Mouse (Mus musculus) lung, postnatal 0 days (tissue): ENCODE data around the gene Ikzf1. TPM values are rescaled to one million over a fixed set of nuclear protein-coding genes. Genes with fewer than 3 reads are reported as not detected.

ENCODE experiments used
- ATAC-seq: fragments of 200-750 bp; cut with Nextera tagmentation; 2 replicates; pipeline ENCODE4 v1.8.0; 2017; ENCODE audit warnings: moderate library complexity
- DNase-seq: peaks from one replicate; pipeline ENCODE4 v3.0.0-alpha.2; 2016; ENCODE audit warnings: low spot score
- H3K27ac ChIP-seq: fragments of 300-500 bp; sonication (generic); 2 replicates; pipeline ENCODE4 v1.5.1; 2014; ENCODE audit warnings: antibody characterized with exemption, mild to moderate bottlenecking, low read length, mixed read lengths
- H3K27me3 ChIP-seq: fragments of 300-500 bp; sonication (generic); replicated peaks from 2 replicates; pipeline ENCODE4 v1.6.1; 2014; ENCODE audit warnings: low read length, mixed read lengths; ENCODE audit not compliant: insufficient read depth
- H3K36me3 ChIP-seq: fragments of 300-500 bp; sonication (generic); 2 replicates; pipeline ENCODE4 v1.6.1; 2014; ENCODE audit warnings: low read length, mixed read lengths; ENCODE audit not compliant: insufficient read depth
- H3K4me1 ChIP-seq: fragments of 300-500 bp; sonication (generic); 2 replicates; pipeline ENCODE4 v1.6.1; 2014; ENCODE audit warnings: antibody characterized with exemption, low read depth, low read length, mixed read lengths; ENCODE audit not compliant: insufficient read depth
- H3K4me2 ChIP-seq: fragments of 300-500 bp; sonication (generic); replicated peaks from 2 replicates; pipeline ENCODE4 v1.6.1; 2014; ENCODE audit warnings: low read depth, mild to moderate bottlenecking, low read length, moderate library complexity, mixed read lengths
- H3K4me3 ChIP-seq: fragments of 300-500 bp; sonication (generic); 2 replicates; pipeline ENCODE4 v1.5.1; 2014; ENCODE audit warnings: low read depth, low read length
- H3K9ac ChIP-seq: fragments of 300-500 bp; sonication (generic); replicated peaks from 2 replicates; pipeline ENCODE4 v1.6.1; 2014; ENCODE audit warnings: low read depth, mild to moderate bottlenecking
- H3K9me3 ChIP-seq: fragments of 300-500 bp; sonication (generic); 2 replicates; pipeline ENCODE4 v1.6.1; 2016; ENCODE audit warnings: low read length, mixed read lengths
- CTCF ChIP-seq: IDR thresholded peaks from 2 replicates; pipeline ENCODE4 v1.5.1; 2016; ENCODE audit warnings: antibody characterized with exemption, mild to moderate bottlenecking
- EP300 ChIP-seq: IDR thresholded peaks from 2 replicates; pipeline ENCODE4 v1.6.1; 2016; ENCODE audit warnings: antibody characterized with exemption, mild to moderate bottlenecking, control low read depth
- WGBS: fragments of 180-500 bp; shearing (Covaris S2); extraction: QIAGEN DNeasy Blood & Tissue Kit; methylation state at CpG from one replicate; pipeline ENCODE4 v1.1.7; 2014; 5-methylcytosine and 5-hydroxymethylcytosine counted together
- polyA plus RNA-seq: library from polyadenylated mRNA; unstranded; fragments of >200 nt; fragmentation: Nextera tagmentation; extraction: Ambion mirVana; gene quantifications from 2 replicates; pipeline ENCODE4 v1.2.1, GENCODE M21; 2015

Ikzf1 gene
- polyA plus RNA-seq, 1 experiment from 2014 or later = 1.7 TPM

- H3K4me2 ChIP-seq = no peak overlapping the region
- no peak for TF ChIP-seq EP300
- TF ChIP-seq CTCF = no peak
- no peak for ATAC-seq
Measured at GRCm38 (mm10) chr11:11766105-11766504, 81.3 kb downstream of the Ikzf1 start.

DNA sequence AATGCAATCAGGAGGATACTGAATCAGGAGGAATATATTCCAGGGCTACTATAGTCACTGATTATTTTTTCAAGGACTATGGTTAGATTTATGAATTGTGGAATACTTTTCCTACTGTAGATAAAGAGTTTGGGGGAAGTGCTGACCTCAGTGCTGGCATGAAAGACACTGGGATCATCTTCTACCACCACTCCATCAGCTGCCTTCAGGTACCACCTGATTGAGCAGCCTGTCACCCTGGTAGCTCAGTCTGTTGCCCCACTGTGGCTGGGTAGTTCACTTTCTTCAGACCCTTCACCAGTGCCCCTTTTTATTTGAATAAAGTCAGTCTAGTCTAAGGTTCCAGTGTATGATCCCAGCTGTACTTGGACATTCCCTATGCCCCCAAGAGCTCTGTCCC is 81.9 kb downstream of the Ikzf1 start:
- Histone ChIP-seq H3K9ac (no peak overlapping the region), H3K4me2 (no peak overlapping the region), H3K4me1 (no peaks in the 10 kb centered on the region), H3K9me3 (no peaks in the 10 kb centered on the region), H3K4me3 (no peak overlapping the region), H3K27me3 (no peaks in the 10 kb centered on the region), H3K27ac (no peak overlapping the region), H3K36me3 (no peaks in the 10 kb centered on the region)
- DNase-seq (no peak), ATAC-seq (no peak)
- TF ChIP-seq EP300 (no peak), CTCF (no peak)

More at GRCm38 (mm10) chr11:11766105-11766504, 81.3 kb downstream of the Ikzf1 start:
- no peaks in the 10 kb centered on the region for H3K4me1 ChIP-seq
- H3K4me3 ChIP-seq = no peak overlapping the region
- H3K9ac ChIP-seq = no peak overlapping the region
- no peaks in the 10 kb centered on the region for H3K36me3 ChIP-seq
- WGBS = 88% methylated on average over 1 of the region's 1 CpGs
- DNase-seq = no peak
- H3K27ac ChIP-seq = no peak overlapping the region
- no peaks in the 10 kb centered on the region for H3K9me3 ChIP-seq
- no peaks in the 10 kb centered on the region for H3K27me3 ChIP-seq

DNA sequence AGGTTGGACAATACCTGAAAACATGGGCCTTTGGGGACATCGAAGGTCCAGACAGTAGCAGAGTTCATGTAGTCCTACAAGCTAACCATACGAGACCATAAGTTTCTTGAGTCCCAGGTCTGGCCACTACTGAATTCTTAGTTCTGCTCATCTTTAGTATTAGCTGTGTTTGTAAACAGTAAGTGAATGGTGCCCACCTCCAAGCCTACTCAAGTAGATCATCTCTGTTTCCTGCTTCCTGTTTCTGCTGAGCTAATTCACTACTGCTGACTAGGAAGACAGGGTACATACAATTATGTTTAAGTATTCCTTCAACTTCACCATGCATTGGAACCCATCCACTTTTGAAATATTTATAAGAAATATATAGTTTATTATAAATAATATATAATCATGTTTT is 83.3 kb downstream of the Ikzf1 start:
- WGBS = 77% methylated on average over 2 of the region's 2 CpGs

DNA sequence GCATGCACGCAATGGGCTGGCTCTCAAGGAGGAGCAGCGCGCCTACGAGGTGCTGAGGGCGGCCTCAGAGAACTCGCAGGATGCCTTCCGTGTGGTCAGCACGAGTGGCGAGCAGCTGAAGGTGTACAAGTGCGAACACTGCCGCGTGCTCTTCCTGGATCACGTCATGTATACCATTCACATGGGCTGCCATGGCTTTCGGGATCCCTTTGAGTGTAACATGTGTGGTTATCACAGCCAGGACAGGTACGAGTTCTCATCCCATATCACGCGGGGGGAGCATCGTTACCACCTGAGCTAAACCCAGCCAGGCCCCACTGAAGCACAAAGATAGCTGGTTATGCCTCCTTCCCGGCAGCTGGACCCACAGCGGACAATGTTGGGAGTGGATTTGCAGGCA is 84.5 kb downstream of the Ikzf1 start:
- Histone ChIP-seq H3K27me3 (no peaks in the 10 kb centered on the region), H3K9me3 (no peaks in the 10 kb centered on the region), H3K4me3 (no peak overlapping the region), H3K36me3 (no peaks in the 10 kb centered on the region), H3K27ac (no peak overlapping the region), H3K9ac (no peak overlapping the region), H3K4me2 (no peak overlapping the region), H3K4me1 (no peaks in the 10 kb centered on the region)
- WGBS = 90% methylated on average over 20 of the region's 20 CpGs
- DNase-seq = no peak
- no peak for ATAC-seq
- TF ChIP-seq EP300 (no peak), CTCF (no peak)

More for the DNA sequence above, 83.3 kb downstream of the Ikzf1 start:
- Histone ChIP-seq H3K27me3 (no peaks in the 10 kb centered on the region), H3K9ac (no peak overlapping the region), H3K36me3 (no peaks in the 10 kb centered on the region), H3K9me3 (no peaks in the 10 kb centered on the region), H3K4me1 (no peaks in the 10 kb centered on the region), H3K4me3 (no peak overlapping the region), H3K4me2 (no peak overlapping the region), H3K27ac (no peak overlapping the region)
- TF ChIP-seq EP300 (no peak), CTCF (no peak)
- ATAC-seq (no peak), DNase-seq (no peak)

DNA sequence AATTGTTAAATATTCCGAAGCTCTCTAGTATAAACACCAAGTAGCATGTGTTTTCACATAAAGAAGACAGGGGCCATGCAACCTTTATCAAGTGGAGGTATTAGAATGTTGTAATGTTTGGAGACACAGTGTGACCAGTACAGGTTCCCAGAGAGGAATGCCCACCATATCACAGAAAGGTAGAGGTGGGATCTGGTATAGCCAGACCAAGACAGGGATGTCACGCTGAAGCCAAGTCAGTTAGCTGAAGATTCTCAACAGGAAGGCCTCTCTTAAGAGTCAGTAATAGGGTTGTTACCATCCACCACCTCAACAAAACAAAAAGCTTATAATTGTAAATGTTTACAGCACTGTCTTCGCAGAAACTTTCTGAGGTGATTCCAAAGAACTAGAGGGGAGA is 85.9 kb downstream of the Ikzf1 start:
- no peak for DNase-seq
- H3K4me2 ChIP-seq = no peak overlapping the region
- ATAC-seq = no peak
- H3K4me3 ChIP-seq = no peak overlapping the region
- TF ChIP-seq EP300 (no peak), CTCF (no peak)
- no peaks in the 10 kb centered on the region for H3K9me3 ChIP-seq
- WGBS = 80% methylated on average over 3 of the region's 3 CpGs
- H3K36me3 ChIP-seq = no peaks in the 10 kb centered on the region
- no peak overlapping the region for H3K27ac ChIP-seq
- no peaks in the 10 kb centered on the region for H3K4me1 ChIP-seq
- H3K9ac ChIP-seq = no peak overlapping the region
- H3K27me3 ChIP-seq = no peaks in the 10 kb centered on the region

DNA sequence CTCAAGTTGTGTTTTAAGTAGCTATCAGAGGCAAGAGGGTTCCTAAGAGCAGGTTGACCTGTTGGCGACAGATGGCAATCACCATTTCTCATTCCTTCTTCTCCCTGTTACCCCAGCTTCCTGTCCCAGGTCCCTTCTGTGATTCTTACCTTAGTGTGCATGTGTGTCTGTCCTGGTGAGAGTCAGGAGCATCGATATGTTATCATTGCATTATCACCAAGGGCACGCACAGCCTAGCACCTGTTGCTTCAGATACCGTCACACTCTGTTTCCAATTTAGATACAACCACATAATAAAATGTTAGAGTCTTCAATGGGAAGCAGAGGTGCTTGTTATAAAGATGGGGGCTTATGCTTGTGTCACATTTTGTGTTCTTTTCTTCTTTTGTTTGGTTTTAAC is 87.4 kb downstream of the Ikzf1 start:
- no peaks in the 10 kb centered on the region for H3K36me3 ChIP-seq
- TF ChIP-seq CTCF (no peak), EP300 (no peak)
- ATAC-seq (no peak), DNase-seq (no peak)
- H3K9ac ChIP-seq = no peak overlapping the region
- no peaks in the 10 kb centered on the region for H3K9me3 ChIP-seq
- H3K4me2 ChIP-seq = no peak overlapping the region
- H3K4me3 ChIP-seq = no peak overlapping the region
- 76% methylated on average over 4 of the region's 4 CpGs for WGBS
- H3K4me1 ChIP-seq = no peaks in the 10 kb centered on the region
- H3K27me3 ChIP-seq = no peaks in the 10 kb centered on the region
- no peak overlapping the region for H3K27ac ChIP-seq

- DNase-seq = no peak
- Histone ChIP-seq H3K9me3 (no peaks in the 10 kb centered on the region), H3K4me3 (no peak overlapping the region), H3K4me2 (no peak overlapping the region), H3K36me3 (no peaks in the 10 kb centered on the region), H3K27ac (no peak overlapping the region), H3K4me1 (no peaks in the 10 kb centered on the region), H3K27me3 (no peaks in the 10 kb centered on the region), H3K9ac (no peak overlapping the region)
- WGBS = 96% methylated on average over 4 of the region's 4 CpGs
- no peak for TF ChIP-seq CTCF
- TF ChIP-seq EP300 = no peak
- ATAC-seq = no peak
Measured at GRCm38 (mm10) chr11:11774384-11774783, 89.6 kb downstream of the Ikzf1 start.
